In genomic region chrX:10000718-10001117, GRCm38 (mm10) we compare ENCODE assay signal across 27 mouse cellular contexts.
"Had no signal": no experiment of that assay in that cellular context is flagged by ENCODE, and none has a peak within 500 bp of the region (broad histone marks: within the 10 kb centered on the region; RNA-seq: fewer than 3 reads in every experiment).

No protein-coding gene starts in this region.

- ATAC-seq: forebrain, embryonic 13.5 days; forebrain, embryonic 14.5 days; forebrain, embryonic 15.5 days; forebrain, embryonic 16.5 days; forebrain, postnatal 0 days had no signal

- H3K9me3 ChIP-seq: embryonic facial prominence, embryonic 10.5 days; embryonic facial prominence, embryonic 12.5 days; embryonic facial prominence, embryonic 13.5 days; embryonic facial prominence, embryonic 15.5 days; forebrain, embryonic 10.5 days; forebrain, embryonic 12.5 days; forebrain, embryonic 13.5 days; forebrain, embryonic 15.5 days had no signal

- H3K27ac ChIP-seq: embryonic facial prominence, embryonic 10.5 days; embryonic facial prominence, embryonic 12.5 days; embryonic facial prominence, embryonic 13.5 days; embryonic facial prominence, embryonic 15.5 days; forebrain, embryonic 10.5 days; forebrain, embryonic 12.5 days; forebrain, embryonic 13.5 days; forebrain, embryonic 15.5 days; gastrocnemius, adult 2 months; heart, adult 2 months had no signal

- H3K9ac ChIP-seq: embryonic facial prominence, embryonic 12.5 days; embryonic facial prominence, embryonic 13.5 days; embryonic facial prominence, embryonic 15.5 days; forebrain, embryonic 12.5 days; forebrain, embryonic 13.5 days; forebrain, embryonic 15.5 days; forebrain, postnatal 0 days had no signal

- H3K4me1 ChIP-seq: embryonic facial prominence, embryonic 10.5 days; embryonic facial prominence, embryonic 12.5 days; embryonic facial prominence, embryonic 13.5 days; embryonic facial prominence, embryonic 15.5 days; forebrain, embryonic 10.5 days; forebrain, embryonic 12.5 days; forebrain, embryonic 13.5 days; forebrain, embryonic 15.5 days had no signal

- H3K4me2 ChIP-seq: embryonic facial prominence, embryonic 12.5 days; embryonic facial prominence, embryonic 13.5 days; embryonic facial prominence, embryonic 15.5 days; forebrain, embryonic 12.5 days; forebrain, embryonic 13.5 days; forebrain, embryonic 15.5 days had no signal

- H3K4me3 ChIP-seq: embryonic facial prominence, embryonic 10.5 days; embryonic facial prominence, embryonic 12.5 days; embryonic facial prominence, embryonic 13.5 days; embryonic facial prominence, embryonic 15.5 days; erythroblast, embryonic 14.5 days; forebrain, embryonic 10.5 days; forebrain, embryonic 12.5 days; forebrain, embryonic 13.5 days; forebrain, embryonic 15.5 days; gastrocnemius, adult 2 months; heart, adult 2 months had no signal

- H3K36me3 ChIP-seq: embryonic facial prominence, embryonic 10.5 days; embryonic facial prominence, embryonic 12.5 days; embryonic facial prominence, embryonic 13.5 days; embryonic facial prominence, embryonic 15.5 days; forebrain, embryonic 10.5 days; forebrain, embryonic 12.5 days; forebrain, embryonic 15.5 days had no signal

- DNase-seq: cerebellum, adult 9-10 months; cerebellum, adult 9-11 months; cerebellum, postnatal 10 days; cerebellum, postnatal 14 days; cerebellum, postnatal 25 days; cerebellum, postnatal 36 days; embryo, embryonic 11 days; forebrain, postnatal 0 days; gastrocnemius, adult 2 months; gastrocnemius, postnatal 10 days; gastrocnemius, postnatal 14 days; gastrocnemius, postnatal 25 days; gastrocnemius, postnatal 36 days; heart, adult 11 months; heart, adult 18-20 months; heart, adult 2 months had no signal

- H3K27me3 ChIP-seq: embryonic facial prominence, embryonic 12.5 days; embryonic facial prominence, embryonic 13.5 days; embryonic facial prominence, embryonic 15.5 days; forebrain, embryonic 12.5 days; forebrain, embryonic 13.5 days; forebrain, embryonic 15.5 days had no signal
